Mouse (Mus musculus) megakaryocyte, embryonic 14.5 days (primary cell): ENCODE data around the gene Mrpl10.

Source experiments
- FLI1 ChIP-seq: IDR thresholded peaks from 2 replicates; pipeline ENCODE4 v1.6.1; 2012; ENCODE audit warnings: low read length, inconsistent platforms, mixed read lengths
- GATA1 ChIP-seq: IDR thresholded peaks from 3 replicates; pipeline ENCODE4 v1.6.1; 2012; ENCODE audit warnings: mixed read lengths, low read length, inconsistent platforms, borderline replicate concordance

DNA sequence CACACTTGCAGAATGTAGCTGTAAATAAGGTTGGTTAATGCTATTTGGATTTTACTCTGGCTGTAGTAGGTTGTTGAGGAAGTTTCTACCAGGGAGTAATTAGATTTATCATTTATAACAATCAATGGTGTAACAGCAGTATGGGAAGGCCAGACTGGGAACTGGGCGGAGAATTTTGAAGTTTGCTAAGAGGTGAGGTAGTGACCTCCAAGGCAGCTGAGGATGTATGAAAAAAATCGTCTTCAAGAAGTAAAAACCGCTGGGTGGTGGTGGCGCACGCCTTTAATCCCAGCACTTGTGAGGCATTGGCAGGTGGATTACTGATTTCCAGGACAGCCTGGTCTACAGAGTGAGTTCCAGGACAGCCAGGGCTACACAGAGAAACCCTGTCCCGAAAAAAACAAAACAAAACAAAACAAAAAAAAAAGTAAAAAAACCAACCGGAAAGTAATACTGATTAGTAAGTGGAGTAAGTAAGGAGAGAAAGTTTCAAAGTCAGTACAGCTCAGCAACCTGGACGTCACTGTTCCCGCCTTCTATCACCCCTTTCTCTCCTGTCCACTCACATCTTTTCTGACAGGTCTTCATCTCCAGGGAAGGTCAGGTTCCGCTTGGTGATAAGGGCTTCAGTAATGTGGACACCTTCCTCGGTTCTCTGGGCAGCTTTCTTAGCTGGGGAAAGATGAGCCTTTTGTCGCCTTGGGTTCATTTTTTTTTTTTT lies 899 bp upstream of the Mrpl10 start:
- no peak for TF ChIP-seq GATA1
- no peak for TF ChIP-seq FLI1
